Mouse (Mus musculus) heart, embryonic 15.5 days (tissue): ENCODE measurements around the gene Ubl7. TPM values are rescaled to one million over a fixed set of nuclear protein-coding genes. Genes with fewer than 3 reads are reported as not detected.
"Not testable (repeated sequence)": the region's sequence is repeated elsewhere in the genome, so short reads cannot be mapped to it uniquely, and the experiment has no call there.

Experiments
- ATAC-seq: fragments of 200-750 bp; cut with Nextera tagmentation; replicated peaks from 2 replicates; pipeline ENCODE4 v1.8.0; 2017; ENCODE audit warnings: low read depth, moderate TSS enrichment; ENCODE audit not compliant: insufficient number of reproducible peaks, insufficient read depth, low FRiP score
- H3K27ac ChIP-seq: fragments of 300-500 bp; sonication (generic); 2 replicates; pipeline ENCODE4 v1.5.1; 2015; ENCODE audit warnings: mild to moderate bottlenecking, inconsistent platforms
- H3K27me3 ChIP-seq: fragments of 300-500 bp; sonication (generic); 2 replicates; pipeline ENCODE4 v1.6.1; 2015; ENCODE audit warnings: inconsistent platforms
- H3K36me3 ChIP-seq: fragments of 300-500 bp; sonication (generic); 2 replicates; pipeline ENCODE4 v1.6.1; 2015; ENCODE audit warnings: mild to moderate bottlenecking, inconsistent platforms
- H3K4me1 ChIP-seq: fragments of 300-500 bp; sonication (generic); replicated peaks from 2 replicates; pipeline ENCODE4 v1.6.1; 2015; ENCODE audit warnings: inconsistent platforms
- H3K4me2 ChIP-seq: fragments of 300-500 bp; sonication (generic); 2 replicates; pipeline ENCODE4 v1.6.1; 2015; ENCODE audit warnings: inconsistent platforms, mild to moderate bottlenecking, moderate library complexity
- H3K4me3 ChIP-seq: fragments of 300-500 bp; sonication (generic); 2 replicates; pipeline ENCODE4 v1.5.1; 2015; ENCODE audit warnings: mild to moderate bottlenecking, inconsistent platforms
- H3K9ac ChIP-seq: fragments of 300-500 bp; sonication (generic); 2 replicates; pipeline ENCODE4 v1.6.1; 2015; ENCODE audit warnings: mild to moderate bottlenecking, inconsistent platforms
- H3K9me3 ChIP-seq: fragments of 300-500 bp; sonication (generic); replicated peaks from 2 replicates; pipeline ENCODE4 v1.6.1; 2016; ENCODE audit warnings: inconsistent platforms
- WGBS: fragments of 180-500 bp; shearing (Covaris S2); methylation state at CpG from one replicate; pipeline ENCODE4 v1.1.7; 2015; ENCODE audit warnings: mixed read lengths; 5-methylcytosine and 5-hydroxymethylcytosine counted together
- polyA plus RNA-seq: library from polyadenylated mRNA; unstranded; fragments of >200 nt; fragmentation: Nextera tagmentation; extraction: Ambion mirVana; gene quantifications from 2 replicates; pipeline ENCODE4 v1.2.1, GENCODE M21; 2015

Gene Ubl7
- polyA plus RNA-seq, 1 experiment from 2014 or later: 100 TPM

DNA sequence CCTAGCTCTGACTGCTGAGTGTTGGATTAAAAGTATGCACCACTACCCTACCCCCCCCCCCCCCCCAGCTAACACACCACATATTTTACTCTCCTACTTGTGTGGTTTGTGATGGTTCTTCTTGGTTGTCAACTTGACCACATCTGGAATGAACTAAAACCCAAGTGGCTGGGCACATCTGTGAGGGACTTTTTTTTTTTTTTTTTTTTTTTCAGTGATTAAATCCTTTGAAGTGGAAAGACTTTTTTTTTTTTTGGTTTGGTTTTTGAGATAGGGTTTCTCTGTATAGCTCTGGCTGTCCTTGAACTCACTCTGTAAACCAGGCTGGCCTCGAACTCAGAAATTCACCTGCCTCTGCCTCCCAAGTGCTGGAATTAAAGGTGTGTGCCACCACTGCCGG is 29.0 kb upstream of the Ubl7 start:
- H3K4me2 ChIP-seq, H3K27me3 ChIP-seq, H3K9me3 ChIP-seq, H3K4me3 ChIP-seq, H3K27ac ChIP-seq, H3K36me3 ChIP-seq, H3K4me1 ChIP-seq, ATAC-seq, H3K9ac ChIP-seq: not testable (repeated sequence)
- WGBS: 81% methylated on average over 2 of the region's 2 CpGs

DNA sequence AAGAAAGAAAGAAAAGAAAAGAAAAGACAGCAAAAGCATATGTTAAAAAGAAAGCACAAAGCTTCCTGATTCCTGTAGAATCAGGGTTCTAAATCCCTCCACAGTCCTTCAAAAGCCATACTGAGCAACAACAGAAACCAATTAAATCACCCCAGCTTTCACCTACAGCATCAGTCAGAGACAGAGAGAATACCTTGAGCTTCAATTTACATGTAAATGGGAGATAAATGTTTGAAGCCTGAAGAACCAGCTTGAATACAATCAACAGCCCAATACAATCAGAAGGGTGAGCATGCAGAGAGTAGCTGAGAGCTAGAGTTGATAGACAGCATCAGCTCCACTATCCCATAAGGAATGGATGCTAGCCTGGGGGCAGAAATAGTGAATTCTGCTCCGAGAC is 27.4 kb upstream of the Ubl7 start:
- Histone ChIP-seq H3K4me2 (no peak overlapping the region), H3K36me3 (no peaks in the 10 kb centered on the region), H3K9ac (no peak overlapping the region), H3K27me3 (no peaks in the 10 kb centered on the region), H3K9me3 (no peaks in the 10 kb centered on the region), H3K4me3 (no peak overlapping the region), H3K4me1 (peaks cover 4% of the 10 kb centered on the region; the same call in 1 of the 2 replicates), H3K27ac (no peak overlapping the region)
- WGBS: 55% methylated on average over 1 of the region's 1 CpGs
- no peak for ATAC-seq

DNA sequence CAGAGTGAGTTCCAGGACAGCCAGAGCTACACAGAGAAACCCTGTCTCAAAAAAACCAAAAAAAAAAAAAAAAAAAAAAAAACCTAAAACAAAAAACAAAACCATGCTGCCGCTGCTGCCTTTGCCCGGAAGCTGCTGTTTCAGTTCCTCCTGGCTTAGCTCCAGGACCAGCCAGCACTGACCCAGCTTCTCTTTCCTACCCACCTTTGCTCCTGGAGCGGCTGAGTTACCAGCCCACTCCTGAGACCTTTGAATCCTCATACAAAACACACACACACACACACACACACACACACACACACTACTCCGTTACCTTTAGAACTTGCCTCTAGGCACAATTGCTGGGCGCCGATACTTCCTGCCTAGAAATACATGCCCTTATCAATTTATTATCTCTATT is 22.7 kb upstream of the Ubl7 start:
- Histone ChIP-seq H3K4me2 (peak overlapping the region; percentile 23; the same call in 1 of the 2 replicates), H3K9ac (no peak overlapping the region), H3K9me3 (no peaks in the 10 kb centered on the region), H3K27me3 (no peaks in the 10 kb centered on the region), H3K27ac (no peak overlapping the region), H3K36me3 (no peaks in the 10 kb centered on the region), H3K4me3 (no peak overlapping the region), H3K4me1 (peaks cover 5% of the 10 kb centered on the region; the same call in 1 of the 2 replicates)
- no peak for ATAC-seq
- WGBS: 42% methylated on average over 6 of the region's 6 CpGs

- Histone ChIP-seq H3K27me3 (no peaks in the 10 kb centered on the region), H3K36me3 (no peaks in the 10 kb centered on the region), H3K4me3 (no peak overlapping the region), H3K9ac (no peak overlapping the region), H3K4me2 (peak overlapping the region; percentile 50), H3K9me3 (no peaks in the 10 kb centered on the region), H3K27ac (no peak overlapping the region), H3K4me1 (peaks cover 16% of the 10 kb centered on the region)
- ATAC-seq: no peak
- WGBS: 27% methylated on average over 10 of the region's 10 CpGs
Measured at GRCm38 (mm10) chr9:57900478-57900877, 10.3 kb upstream of the Ubl7 start.

GRCm38 (mm10) chr9:57901197-57901596 is 9.6 kb upstream of the Ubl7 start:
- ATAC-seq: no peak
- no peaks in the 10 kb centered on the region for H3K27me3 ChIP-seq
- no peaks in the 10 kb centered on the region for H3K9me3 ChIP-seq
- H3K4me3 ChIP-seq: 0 out of 2 replicates have a peak overlapping the region, but pooled peaks have one; percentile 1
- no peaks in the 10 kb centered on the region for H3K36me3 ChIP-seq
- 18% methylated on average over 9 of the region's 9 CpGs for WGBS
- H3K9ac ChIP-seq: no peak overlapping the region
- peaks cover 16% of the 10 kb centered on the region for H3K4me1 ChIP-seq
- H3K27ac ChIP-seq: no peak overlapping the region
- peak overlapping the region; percentile 50 for H3K4me2 ChIP-seq

- Histone ChIP-seq H3K9ac (no peak overlapping the region), H3K4me2 (no peak overlapping the region), H3K36me3 (no peaks in the 10 kb centered on the region), H3K9me3 (no peaks in the 10 kb centered on the region), H3K4me3 (no peak overlapping the region), H3K27ac (no peak overlapping the region), H3K27me3 (no peaks in the 10 kb centered on the region), H3K4me1 (peaks cover 16% of the 10 kb centered on the region)
- ATAC-seq: no peak
- WGBS: 84% methylated on average over 3 of the region's 3 CpGs
Measured at GRCm38 (mm10) chr9:57901601-57902000, 9.2 kb upstream of the Ubl7 start.

- H3K27ac ChIP-seq: no peak overlapping the region
- ATAC-seq: no peak
- no peaks in the 10 kb centered on the region for H3K27me3 ChIP-seq
- no peaks in the 10 kb centered on the region for H3K36me3 ChIP-seq
- peaks cover 16% of the 10 kb centered on the region for H3K4me1 ChIP-seq
- H3K4me3 ChIP-seq: no peak overlapping the region
- WGBS: 78% methylated on average over 4 of the region's 4 CpGs
- H3K9ac ChIP-seq: no peak overlapping the region
- H3K9me3 ChIP-seq: no peaks in the 10 kb centered on the region
- no peak overlapping the region for H3K4me2 ChIP-seq
Measured at GRCm38 (mm10) chr9:57902132-57902531, 8.6 kb upstream of the Ubl7 start.

DNA sequence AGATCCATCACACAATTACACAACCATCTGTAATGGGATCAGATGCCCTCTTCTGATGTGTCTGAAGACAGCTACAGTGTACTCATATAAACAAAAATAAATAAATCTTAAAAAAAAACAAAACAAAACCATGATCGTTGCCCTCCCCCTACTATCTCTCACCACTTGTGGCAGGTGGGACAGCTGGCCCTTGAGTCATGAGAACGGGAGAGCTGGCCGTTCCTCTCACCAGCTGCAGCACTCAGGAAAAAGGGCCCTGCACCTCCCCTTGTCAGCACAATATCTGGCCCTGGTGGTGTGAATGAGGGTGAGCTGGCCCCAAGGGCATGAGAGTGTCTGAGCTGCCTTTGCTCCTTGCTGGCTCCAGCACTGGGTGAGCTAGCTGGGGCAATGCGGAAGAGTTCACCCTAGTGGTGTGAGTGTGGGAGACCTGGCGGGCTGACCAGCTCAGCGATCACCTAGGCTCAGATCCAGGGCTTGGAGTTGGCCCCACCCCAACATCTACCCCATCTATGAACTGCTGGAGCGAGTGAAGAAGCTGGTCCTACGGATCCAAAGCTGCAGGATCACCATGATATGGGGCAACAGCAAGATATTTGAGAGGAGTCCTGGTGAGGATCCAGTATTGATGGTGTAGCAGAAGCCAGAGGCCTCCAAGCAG is 7.1 kb upstream of the Ubl7 start:
- Histone ChIP-seq H3K4me2 (no peak overlapping the region), H3K4me3 (no peak overlapping the region), H3K9ac (no peak overlapping the region), H3K36me3 (no peaks in the 10 kb centered on the region), H3K27me3 (no peaks in the 10 kb centered on the region), H3K27ac (no peak overlapping the region; the same call in 1 of the 2 replicates), H3K4me1 (peaks cover 16% of the 10 kb centered on the region), H3K9me3 (no peaks in the 10 kb centered on the region)
- ATAC-seq: no peak
- 39% methylated on average over 8 of the region's 8 CpGs for WGBS

GRCm38 (mm10) chr9:57904250-57904644 is 6.5 kb upstream of the Ubl7 start:
- Histone ChIP-seq H3K27me3 (no peaks in the 10 kb centered on the region), H3K4me2 (no peak overlapping the region), H3K9me3 (no peaks in the 10 kb centered on the region), H3K4me3 (no peak overlapping the region), H3K4me1 (peaks cover 16% of the 10 kb centered on the region), H3K27ac (no peak overlapping the region), H3K36me3 (no peaks in the 10 kb centered on the region), H3K9ac (no peak overlapping the region)
- WGBS: 86% methylated on average over 5 of the region's 5 CpGs
- no peak for ATAC-seq

DNA sequence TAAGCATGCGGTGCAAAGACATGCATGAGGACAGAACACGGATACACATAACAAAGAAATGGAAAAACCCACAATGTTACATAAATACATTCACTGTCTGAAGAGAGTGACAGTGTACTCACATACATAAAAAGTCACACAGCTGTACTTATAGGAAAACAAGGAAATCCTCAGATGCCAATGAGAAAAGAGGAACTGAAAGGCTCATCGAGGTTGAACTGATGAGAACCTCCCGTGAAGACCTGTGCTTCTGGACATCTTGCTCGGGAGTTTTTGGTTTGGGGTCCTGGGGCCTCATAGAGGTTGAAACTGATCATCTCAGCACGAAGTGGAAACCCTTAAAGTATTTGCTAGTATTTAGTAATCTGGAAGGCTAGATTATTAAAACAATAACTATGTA is 3.6 kb upstream of the Ubl7 start:
- no peak overlapping the region for H3K27ac ChIP-seq
- 77% methylated on average over 6 of the region's 6 CpGs for WGBS
- H3K27me3 ChIP-seq: no peaks in the 10 kb centered on the region
- no peak overlapping the region for H3K4me2 ChIP-seq
- no peaks in the 10 kb centered on the region for H3K36me3 ChIP-seq
- H3K4me3 ChIP-seq: no peak overlapping the region
- no peak for ATAC-seq
- H3K4me1 ChIP-seq: peaks cover 12% of the 10 kb centered on the region
- no peak overlapping the region for H3K9ac ChIP-seq
- no peaks in the 10 kb centered on the region for H3K9me3 ChIP-seq

DNA sequence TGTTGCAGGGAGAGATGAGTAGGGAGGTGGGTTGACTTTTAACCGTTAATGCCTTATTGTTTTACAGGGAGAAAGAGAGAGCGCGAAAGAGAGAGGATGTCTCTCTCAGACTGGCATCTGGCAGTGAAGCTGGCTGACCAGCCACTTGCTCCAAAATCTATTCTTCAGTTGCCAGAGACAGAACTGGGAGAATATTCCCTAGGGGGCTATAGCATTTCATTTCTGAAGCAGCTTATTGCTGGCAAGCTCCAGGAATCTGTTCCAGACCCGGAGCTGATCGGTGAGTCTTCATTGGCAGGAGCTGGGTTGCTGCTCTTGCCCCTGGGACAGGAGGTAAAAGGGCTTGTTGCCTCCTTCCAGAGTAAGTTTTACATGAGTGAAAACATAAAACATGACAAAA is 1.8 kb downstream of the Ubl7 start:
- H3K4me1 ChIP-seq: peaks cover 8% of the 10 kb centered on the region
- no peaks in the 10 kb centered on the region for H3K27me3 ChIP-seq
- WGBS: 87% methylated on average over 5 of the region's 5 CpGs
- no peak overlapping the region for H3K4me3 ChIP-seq
- no peak overlapping the region for H3K27ac ChIP-seq
- no peak overlapping the region for H3K4me2 ChIP-seq
- H3K9me3 ChIP-seq: no peaks in the 10 kb centered on the region
- no peak for ATAC-seq
- H3K9ac ChIP-seq: no peak overlapping the region
- H3K36me3 ChIP-seq: peaks cover 23% of the 10 kb centered on the region

DNA sequence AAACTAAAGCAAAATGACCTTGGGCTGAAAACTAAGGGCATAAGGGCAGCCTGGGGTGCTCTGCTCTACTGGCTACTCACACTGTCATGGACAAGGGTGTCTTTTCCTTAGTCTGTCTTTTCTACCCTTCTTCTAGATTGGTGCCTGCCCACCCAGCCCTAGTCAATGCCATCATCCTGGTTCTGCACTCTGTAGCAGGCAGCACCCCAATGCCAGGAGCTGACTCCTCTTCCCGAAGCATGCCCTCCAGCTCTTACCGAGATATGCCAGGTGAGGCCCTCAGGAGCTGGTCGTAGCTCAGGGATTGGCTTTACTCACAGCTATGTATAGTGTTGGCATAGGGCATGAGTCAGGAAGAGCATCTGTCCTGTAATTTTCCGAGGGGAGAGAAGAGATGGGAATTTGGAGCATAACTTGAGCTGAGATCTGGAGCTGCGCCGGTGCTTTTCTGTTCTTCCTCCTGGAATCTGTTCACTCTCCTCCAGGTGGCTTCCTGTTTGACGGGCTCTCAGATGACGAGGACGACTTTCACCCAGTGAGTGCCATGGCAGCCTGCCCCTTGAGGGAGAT is 10.8 kb downstream of the Ubl7 start:
- WGBS: 88% methylated on average over 9 of the region's 9 CpGs
- ATAC-seq: no peak; the same call in 1 of the 2 replicates
- no peak overlapping the region for H3K4me2 ChIP-seq
- H3K9ac ChIP-seq: no peak overlapping the region
- no peak overlapping the region for H3K27ac ChIP-seq
- no peaks in the 10 kb centered on the region for H3K27me3 ChIP-seq
- no peaks in the 10 kb centered on the region for H3K4me1 ChIP-seq
- peaks cover 86% of the 10 kb centered on the region for H3K36me3 ChIP-seq
- no peak overlapping the region for H3K4me3 ChIP-seq
- no peaks in the 10 kb centered on the region for H3K9me3 ChIP-seq
